Mouse (Mus musculus) erythroid progenitor cell, adult 5-6 weeks (primary cell): ENCODE measurements around the gene Rapgef4. TPM values are rescaled to one million over a fixed set of nuclear protein-coding genes. Genes with fewer than 3 reads are reported as not detected.

Experiments
- ATAC-seq: replicated peaks from 2 replicates; pipeline ENCODE4 v1.8.0; 2016; ENCODE audit warnings: moderate number of reproducible peaks, mild to moderate bottlenecking, moderate TSS enrichment, inconsistent platforms; ENCODE audit not compliant: poor library complexity, low FRiP score, severe bottlenecking
- total RNA-seq, 2 experiments: library from RNA; stranded (forward) in 1 of 2; stranded (reverse) in 1 of 2; fragments of 150-400 nt in 1 of 2; fragments of 186-747, 209-891 nt in 1 of 2; gene quantifications; 2 replicates each; pipeline versions ENCODE4 v1.2.3 to v1.2.4; 2015 to 2017; ENCODE audit warnings: low replicate concordance in 2 of 2

The Rapgef4 gene
- total RNA-seq, 2 experiments from 2014 or later: 0.42 TPM; not detected in 1

GRCm38 (mm10) chr2:72285256-72285887, 304.3 kb downstream of the Rapgef4 start, which contains the start of gene Map3k20:
TSS of gene Map3k20 (plus strand) at chr2:72285637.
- peak; percentile 82 for ATAC-seq

GRCm38 (mm10) chr2:72285888-72286661, 305.0 kb downstream of the Rapgef4 start:
- ATAC-seq: peak; percentile 33

GRCm38 (mm10) chr2:72287142-72287541, 306.1 kb downstream of the Rapgef4 start:
- peak; percentile 90 for ATAC-seq

- no peak for ATAC-seq
Measured at GRCm38 (mm10) chr2:72288932-72289534, 308.0 kb downstream of the Rapgef4 start.

GRCm38 (mm10) chr2:72291103-72291502, 310.1 kb downstream of the Rapgef4 start:
- ATAC-seq: no peak

GRCm38 (mm10) chr2:72292573-72292972, 311.5 kb downstream of the Rapgef4 start:
- no peak for ATAC-seq

GRCm38 (mm10) chr2:72294994-72295393, 314.0 kb downstream of the Rapgef4 start:
- no peak for ATAC-seq

GRCm38 (mm10) chr2:72296984-72297715, 316.1 kb downstream of the Rapgef4 start:
- ATAC-seq: no peak

- ATAC-seq: no peak
Measured at GRCm38 (mm10) chr2:72297716-72298082, 316.7 kb downstream of the Rapgef4 start.

- ATAC-seq: peak; percentile 59
Measured at GRCm38 (mm10) chr2:72298406-72298805, 317.4 kb downstream of the Rapgef4 start.

GRCm38 (mm10) chr2:72301194-72301916, 320.3 kb downstream of the Rapgef4 start:
- ATAC-seq: no peak

- no peak for ATAC-seq
Measured at GRCm38 (mm10) chr2:72305738-72306137, 324.7 kb downstream of the Rapgef4 start.

Other genes with a start within 250 kb of the Rapgef4 start
- gene Itga6, start 235.6 kb upstream of the Rapgef4 start, total RNA-seq (2015; ENCODE audit: low replicate concordance): 4.7 and 9.6 TPM in 2 replicates
- gene Itga6, start 235.6 kb upstream of the Rapgef4 start, total RNA-seq (2017; ENCODE audit: low replicate concordance): 3.6 and 7.6 TPM in 2 replicates
- gene Pdk1, start 108.0 kb upstream of the Rapgef4 start, total RNA-seq (2015; ENCODE audit: low replicate concordance): 2.5 and 9.4 TPM in 2 replicates
- gene Pdk1, start 108.0 kb upstream of the Rapgef4 start, total RNA-seq (2017; ENCODE audit: low replicate concordance): 7.3 and 19.4 TPM in 2 replicates